Mouse (Mus musculus) urinary bladder, postnatal 25 days (tissue): Measurements from ENCODE around the gene Cfap157.

Experiments used
- DNase-seq: peaks from one replicate; pipeline ENCODE4 v3.0.0; 2022; ENCODE audit warnings: low spot score

Gene Cfap157

DNA sequence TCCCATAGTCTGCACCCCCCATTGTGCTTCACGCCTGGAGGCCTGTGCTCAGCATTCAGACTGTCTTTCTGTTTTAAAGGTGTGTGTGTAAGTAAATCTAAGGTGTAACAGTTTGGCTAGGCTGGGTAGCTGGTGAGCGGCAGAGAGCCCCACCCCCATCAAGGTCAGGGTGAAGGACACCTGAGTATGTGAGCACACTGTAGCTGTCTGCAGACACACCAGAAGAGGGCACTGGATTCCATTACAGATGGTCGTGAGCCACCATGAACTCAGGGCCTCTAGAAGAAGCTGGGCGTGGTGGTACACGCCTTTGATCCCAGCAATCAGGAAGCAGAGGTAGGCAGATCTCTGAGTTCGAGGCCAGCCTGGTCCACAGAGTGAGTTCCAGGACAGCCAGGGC lies 2.5 kb downstream of the Cfap157 start:
- no peak for DNase-seq

- no peak for DNase-seq
Measured at GRCm38 (mm10) chr2:32779714-32780113, 4.5 kb downstream of the Cfap157 start.

DNA sequence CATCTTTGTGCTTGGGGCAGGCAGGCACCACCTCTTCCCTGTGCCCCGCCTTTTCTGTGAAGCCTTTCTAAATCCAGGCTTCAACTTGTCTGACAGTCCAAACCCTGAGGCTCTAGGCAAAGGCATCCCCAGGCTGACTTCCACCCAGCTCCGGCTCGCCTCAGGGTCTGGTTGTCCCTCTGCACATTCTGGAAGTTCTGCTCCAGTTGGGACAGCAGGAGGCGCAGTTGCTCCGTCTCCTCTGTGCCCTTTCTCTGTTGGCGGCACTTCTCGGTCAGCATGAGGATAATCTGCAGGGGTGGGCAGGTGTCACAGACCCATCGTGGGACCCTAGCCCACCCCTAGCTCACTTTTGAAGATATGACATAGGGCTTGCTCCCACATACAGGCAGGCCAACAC lies 5.1 kb downstream of the Cfap157 start:
- DNase-seq: peak; percentile 54

DNA sequence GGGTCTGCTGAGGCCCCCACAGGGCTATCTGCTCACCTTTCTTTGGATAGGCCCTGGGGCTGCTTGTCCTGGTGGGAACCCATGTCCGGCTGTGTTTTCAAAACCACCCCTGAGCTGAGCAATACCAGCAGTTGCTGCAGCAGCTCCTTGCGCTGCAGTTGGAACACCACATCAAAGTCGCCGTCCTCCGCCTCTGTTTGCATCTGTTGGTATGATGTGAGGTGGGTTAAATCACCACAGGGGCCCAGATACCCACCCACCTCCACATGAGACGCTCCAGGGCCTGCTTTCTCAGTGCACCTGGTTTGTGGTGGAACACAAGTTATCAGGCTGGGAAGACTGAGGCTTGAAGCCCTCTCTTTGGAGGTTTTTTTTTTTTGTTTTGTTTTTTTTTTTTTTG lies 6.1 kb downstream of the Cfap157 start:
- DNase-seq: no peak

DNA sequence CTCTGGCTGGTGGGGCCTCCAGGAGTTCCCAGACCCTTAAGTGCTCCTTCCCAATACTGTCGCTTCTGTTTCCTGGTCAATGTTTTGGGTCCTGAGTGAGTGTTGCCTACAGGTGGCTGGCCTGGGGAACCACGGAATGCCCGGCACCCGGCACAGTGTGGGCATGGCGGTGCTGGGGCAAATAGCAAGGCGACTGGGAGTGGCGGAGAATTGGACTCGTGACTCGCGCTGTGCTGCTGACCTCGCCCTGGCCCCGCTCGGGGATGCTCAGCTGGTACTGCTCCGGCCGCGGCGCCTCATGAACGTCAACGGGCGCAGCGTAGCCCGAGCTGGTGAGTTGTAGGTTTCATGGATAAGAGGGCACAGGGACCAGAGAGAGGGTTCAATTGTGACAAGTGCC lies 8.0 kb downstream of the Cfap157 start:
- DNase-seq: no peak

DNA sequence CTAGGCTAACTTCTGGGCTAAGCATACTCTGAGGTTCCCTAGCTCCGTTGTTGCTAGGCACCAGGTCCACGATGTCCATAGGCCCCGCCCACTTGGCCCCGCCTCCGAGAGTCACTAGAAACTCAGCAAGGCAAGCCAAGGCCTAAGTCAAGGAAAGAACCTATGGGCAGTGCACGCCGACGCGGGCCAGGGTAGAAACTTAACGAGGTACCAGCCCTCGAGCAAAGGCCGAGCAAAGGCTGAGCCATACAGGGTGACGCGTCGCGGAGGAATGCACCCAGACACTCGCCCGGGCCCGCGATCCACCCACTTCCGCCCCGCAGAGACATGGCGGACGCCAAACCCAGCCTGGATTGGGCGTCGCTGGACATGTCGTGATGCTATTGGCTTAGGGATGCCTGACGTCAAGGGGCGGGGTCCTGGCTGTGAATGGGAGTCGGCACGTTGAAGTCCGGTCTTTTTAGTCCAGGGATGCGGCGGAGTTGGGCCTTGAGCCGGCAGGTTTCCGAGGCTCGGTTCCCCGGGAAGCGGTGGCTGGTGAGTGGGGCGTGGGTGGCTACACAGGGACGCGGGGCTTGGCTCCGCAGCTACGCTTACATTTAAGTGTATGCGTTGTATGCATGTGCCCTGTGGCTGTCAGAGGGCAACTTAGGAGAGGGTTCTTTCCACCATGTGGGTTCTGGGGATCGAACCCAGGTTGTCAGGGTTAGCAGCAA lies 8.7 kb downstream of the Cfap157 start, which contains the start of the genes Ttc16 and Ptrh1:
Gene Ttc16 (minus strand): TSS at position 275 of the 716 bp plus-strand sequence.
Gene Ptrh1 (plus strand): TSS at position 428 of the 716 bp plus-strand sequence.
- peak; percentile 97 for DNase-seq

- no peak for DNase-seq
Measured at GRCm38 (mm10) chr2:32772626-32773279, 11.5 kb downstream of the Cfap157 start.

DNA sequence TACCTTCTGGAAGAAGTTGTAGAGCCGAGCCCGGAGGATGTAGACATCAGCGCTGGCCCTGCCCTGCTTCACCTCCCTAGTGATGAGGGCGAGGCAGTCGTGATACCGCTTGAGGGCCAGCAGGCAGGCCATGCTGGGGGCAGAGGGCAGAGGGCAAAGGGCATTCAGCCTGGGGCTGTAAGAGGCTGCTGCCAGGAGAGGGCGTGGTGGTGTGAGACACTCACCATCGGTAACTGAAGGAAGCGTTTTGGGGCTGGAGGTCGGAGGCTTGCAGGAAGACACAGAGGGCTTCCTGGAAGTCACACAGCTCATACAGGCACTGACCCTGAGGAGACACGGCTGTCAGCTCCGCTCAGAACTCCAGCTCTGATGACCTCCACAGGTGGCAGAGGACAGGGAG lies 12.3 kb downstream of the Cfap157 start:
- no peak for DNase-seq

DNA sequence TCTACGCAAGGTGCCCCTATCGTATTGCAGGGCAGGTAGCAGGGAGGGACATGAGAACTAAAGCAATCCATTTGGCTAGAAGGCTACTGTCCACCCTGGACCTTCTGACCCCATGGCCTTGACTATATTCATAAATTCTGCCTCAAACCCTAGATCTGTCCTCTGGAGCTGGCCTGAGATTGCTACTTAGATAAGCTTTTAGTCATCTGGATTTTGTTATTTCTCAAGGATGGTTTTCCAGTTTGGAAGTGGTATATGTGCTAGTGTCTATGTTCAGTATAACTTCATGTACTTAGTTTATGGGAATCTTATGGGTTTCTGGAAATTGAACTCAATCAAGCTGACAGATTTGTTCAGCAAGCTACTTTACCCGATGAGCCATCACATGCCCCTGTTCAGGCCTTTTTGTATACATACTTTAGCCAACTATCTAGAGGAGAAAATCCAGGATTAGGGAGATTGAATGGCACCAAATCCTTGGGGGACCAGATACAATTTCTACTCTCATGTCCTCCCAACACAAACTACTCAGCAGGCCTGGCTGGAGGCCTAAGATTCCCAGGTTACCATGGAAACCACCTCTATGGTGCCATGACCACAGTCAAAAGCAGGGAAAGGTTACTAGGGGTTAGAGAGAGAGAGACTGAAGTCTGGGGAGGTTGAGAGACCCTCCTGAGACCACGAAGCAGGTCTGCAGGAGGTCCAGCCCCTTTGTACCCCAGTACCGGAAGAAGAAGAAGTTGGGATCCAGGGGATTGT lies 14.7 kb downstream of the Cfap157 start:
- DNase-seq: no peak

DNA sequence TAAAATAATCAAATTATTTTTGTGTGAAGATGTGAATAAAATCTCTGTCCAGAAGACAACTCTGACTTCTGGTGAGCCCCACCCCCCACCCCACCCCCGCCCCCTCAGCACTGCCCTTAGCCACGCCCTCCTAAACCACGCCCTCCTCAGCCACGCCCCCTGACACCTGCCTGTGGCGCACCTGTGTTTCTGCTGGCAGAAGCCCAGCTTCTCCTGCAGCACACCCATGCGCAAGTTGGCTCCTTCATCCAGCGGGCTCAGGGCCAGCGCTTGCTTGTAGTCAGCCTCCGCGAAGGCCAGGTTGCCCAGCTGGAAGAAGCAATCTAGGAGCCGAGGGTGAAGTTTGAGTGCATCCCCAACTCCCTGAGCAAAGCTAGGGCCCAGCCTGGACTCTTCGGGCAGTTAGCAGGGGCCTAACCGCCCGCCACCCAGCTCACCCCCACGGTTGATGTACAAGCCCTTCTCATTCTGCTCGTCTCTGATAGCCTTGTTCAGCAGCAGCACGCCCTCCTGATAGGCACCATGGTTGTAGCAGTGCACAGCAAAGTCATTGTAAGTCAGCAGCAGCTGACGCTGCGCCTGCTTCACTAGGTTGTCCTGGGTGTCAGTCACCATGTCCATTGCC lies 15.5 kb downstream of the Cfap157 start:
- DNase-seq: no peak

GRCm38 (mm10) chr2:32767241-32767640 lies 17.0 kb downstream of the Cfap157 start:
- no peak for DNase-seq

DNA sequence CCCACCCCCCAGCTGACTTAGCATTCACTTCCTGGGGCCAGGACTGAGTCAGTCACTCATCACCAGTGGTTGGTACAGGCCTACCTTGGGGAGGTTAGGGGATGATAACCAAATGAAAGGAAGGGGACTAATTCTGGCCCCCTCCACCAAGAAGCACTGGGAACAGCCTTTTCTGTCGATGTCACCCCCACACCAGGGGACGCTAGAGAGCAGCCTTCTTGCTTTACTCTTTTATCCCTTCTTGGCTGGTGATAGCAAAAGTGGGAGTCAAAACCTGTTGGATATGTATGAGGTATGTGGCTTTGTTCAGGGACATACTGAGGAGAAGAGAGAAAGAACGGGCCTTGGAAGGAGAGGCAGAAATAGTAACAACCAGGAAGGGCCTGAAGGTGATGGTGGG lies 20.9 kb downstream of the Cfap157 start:
- DNase-seq: no peak

- no peak for DNase-seq
Measured at GRCm38 (mm10) chr2:32761859-32762258, 22.4 kb downstream of the Cfap157 start.

GRCm38 (mm10) chr2:32761361-32761760 lies 22.9 kb downstream of the Cfap157 start:
- DNase-seq: no peak

- DNase-seq: no peak
Measured at GRCm38 (mm10) chr2:32759001-32759400, 25.2 kb downstream of the Cfap157 start.

GRCm38 (mm10) chr2:32758503-32758902 lies 25.7 kb downstream of the Cfap157 start:
- DNase-seq: no peak

DNA sequence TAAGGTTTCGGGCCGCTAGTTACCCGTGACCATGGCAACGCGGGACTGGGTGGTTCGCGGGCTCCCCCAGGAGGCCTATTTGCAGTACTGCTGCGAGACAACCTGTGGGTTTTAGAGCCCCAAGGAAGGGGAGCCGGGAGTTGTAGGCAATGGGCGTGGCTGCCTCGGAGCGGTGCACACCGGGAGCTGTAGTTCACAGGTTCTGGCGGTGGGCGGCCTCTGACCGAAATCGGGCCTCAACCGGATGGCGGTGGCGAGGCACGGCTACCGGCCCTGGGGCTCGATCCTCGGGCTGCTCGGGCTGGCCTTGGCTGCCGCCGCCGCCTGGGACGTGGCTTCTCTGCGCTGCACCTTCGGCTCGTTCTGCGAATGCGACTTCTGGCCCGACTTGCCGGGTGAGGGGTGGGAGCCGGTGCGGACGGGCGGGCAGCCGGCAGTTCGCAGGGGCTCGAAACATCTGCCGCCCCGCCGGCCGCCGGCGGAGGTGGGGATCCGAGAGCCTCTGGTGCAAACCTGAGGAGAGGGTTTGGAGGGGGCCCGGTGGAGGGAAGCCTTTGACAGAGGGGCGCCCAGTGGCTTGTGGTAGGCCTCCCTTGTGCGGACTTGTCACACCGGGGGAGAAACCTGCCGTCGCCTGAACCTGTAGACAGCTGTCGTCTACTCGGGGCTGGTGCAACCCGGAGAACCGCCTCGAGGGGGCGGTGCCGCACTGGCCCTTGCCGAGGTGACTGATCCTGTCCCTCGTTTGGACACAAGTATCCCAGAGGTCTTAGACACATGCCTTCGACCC lies 27.0 kb downstream of the Cfap157 start, which contains the start of gene Tor2a:
Gene Tor2a (plus strand): TSS at position 179 of the 790 bp plus-strand sequence.
- peak; percentile 95 for DNase-seq

DNA sequence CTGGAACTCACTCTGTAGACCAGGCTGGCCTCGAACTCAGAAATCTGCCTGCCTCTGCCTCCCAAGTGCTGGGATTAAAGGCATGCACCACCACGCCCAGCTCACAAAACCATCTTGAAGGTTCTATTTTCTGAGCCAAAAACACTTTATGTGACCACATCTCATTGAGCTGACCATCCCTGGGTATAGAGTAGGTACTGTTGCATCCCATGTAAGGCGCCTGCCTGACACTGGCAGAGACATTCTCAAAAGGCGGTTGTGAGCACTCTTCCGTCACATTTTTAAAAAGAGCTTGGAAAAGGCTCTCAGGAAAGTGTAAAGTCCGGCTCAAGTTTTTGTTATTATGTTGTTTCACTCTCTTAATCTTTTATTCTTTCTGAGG lies 27.6 kb downstream of the Cfap157 start:
- DNase-seq: no peak

DNA sequence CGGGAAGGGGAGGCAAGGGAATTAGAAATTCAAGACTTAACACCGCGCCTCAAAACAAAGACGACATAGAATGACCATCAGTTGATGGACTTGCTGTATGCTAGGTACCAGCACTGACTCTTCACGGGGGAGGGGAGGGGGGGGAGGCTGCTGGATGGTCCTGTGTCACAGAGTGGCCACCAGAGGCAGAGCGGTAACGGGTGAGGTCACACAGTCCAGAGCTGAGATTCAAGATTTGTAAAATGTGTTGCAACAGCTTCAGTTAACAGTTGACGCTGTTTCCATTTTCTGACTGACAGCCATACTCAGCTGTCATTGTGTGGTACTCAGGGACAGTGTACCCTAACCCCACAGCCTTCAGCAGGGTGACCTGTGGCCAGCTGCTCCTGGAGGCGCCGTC lies 32.0 kb downstream of the Cfap157 start:
- DNase-seq: no peak

DNA sequence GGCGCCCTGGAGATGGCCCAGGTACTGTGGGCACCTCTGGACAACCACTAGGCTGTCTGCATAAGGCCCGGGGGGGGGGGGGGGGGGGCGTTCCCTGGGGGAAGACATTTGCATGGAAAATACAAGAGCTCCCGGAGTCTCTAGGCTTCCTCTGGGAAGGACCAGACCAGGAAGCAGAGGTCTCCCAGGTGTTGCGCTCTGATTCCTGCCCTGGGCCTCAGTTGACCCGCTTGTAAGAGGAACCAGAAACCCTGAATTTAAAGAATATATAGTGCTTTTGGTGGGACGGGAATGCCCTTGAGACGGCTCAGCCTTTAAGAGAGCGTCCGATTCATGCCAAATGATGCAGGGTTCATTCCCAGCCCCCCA lies 32.6 kb downstream of the Cfap157 start:
- no peak for DNase-seq

GRCm38 (mm10) chr2:32750887-32751664 lies 33.2 kb downstream of the Cfap157 start:
- DNase-seq: peak; percentile 51
